Mouse (Mus musculus): Measurements from ENCODE around the gene Olfr695. TPM values are rescaled to one million over a fixed set of nuclear protein-coding genes. Genes with fewer than 3 reads are reported as not detected.
"Not testable (repeated sequence)": the region's sequence is repeated elsewhere in the genome, so short reads cannot be mapped to it uniquely, and the experiment has no call there.

Gene Olfr695
- total RNA-seq (2021) = not detected
- long read RNA-seq, experiment 1 = 0 reads
- long read RNA-seq, experiment 2 = 0 reads

GRCm38 (mm10) chr7:106716296-106716695, at the start of gene Olfr695:
TSS of gene Olfr695 (minus strand) at chr7:106716396.
- intact Hi-C loops (cut with DNase I; ENCODE audit: low total_unique reads) = no loop called here
- no peak for DNase-seq

- intact Hi-C loops (cut with DNase I; ENCODE audit: low total_unique reads); DNase-seq: not testable (repeated sequence)
Measured at GRCm38 (mm10) chr7:106761008-106761407, 44.8 kb upstream of the Olfr695 start.

GRCm38 (mm10) chr7:106758800-106759199, 42.6 kb upstream of the Olfr695 start:
- no peak for DNase-seq
- intact Hi-C loops (cut with DNase I; ENCODE audit: low total_unique reads) = no loop called here

- intact Hi-C loops (cut with DNase I; ENCODE audit: low total_unique reads) = no loop called here
- no peak for DNase-seq
Measured at GRCm38 (mm10) chr7:106755297-106755696, 39.1 kb upstream of the Olfr695 start, which contains the start of gene Olfr698. TSS of gene Olfr698 (minus strand) at chr7:106755397.

- intact Hi-C loops (cut with DNase I; ENCODE audit: low total_unique reads) = no loop called here
- no peak for DNase-seq
Measured at GRCm38 (mm10) chr7:106745811-106746210, 29.6 kb upstream of the Olfr695 start.

- DNase-seq = no peak
- intact Hi-C loops (cut with DNase I; ENCODE audit: low total_unique reads) = no loop called here
Measured at GRCm38 (mm10) chr7:106742343-106742742, 26.1 kb upstream of the Olfr695 start, which contains the start of gene Olfr697. TSS of gene Olfr697 (minus strand) at chr7:106742443.

- no peak for DNase-seq
- intact Hi-C loops (cut with DNase I; ENCODE audit: low total_unique reads) = no loop called here
Measured at GRCm38 (mm10) chr7:106737028-106737427, 20.8 kb upstream of the Olfr695 start.

GRCm38 (mm10) chr7:106733717-106734116, 17.5 kb upstream of the Olfr695 start:
- no peak for DNase-seq
- intact Hi-C loops (cut with DNase I; ENCODE audit: low total_unique reads) = no loop called here

- intact Hi-C loops (cut with DNase I; ENCODE audit: low total_unique reads); DNase-seq: not testable (repeated sequence)
Measured at GRCm38 (mm10) chr7:106725654-106726053, 9.5 kb upstream of the Olfr695 start.

- no peak for DNase-seq
- intact Hi-C loops (cut with DNase I; ENCODE audit: low total_unique reads) = no loop called here
Measured at GRCm38 (mm10) chr7:106711463-106711862, 4.7 kb downstream of the Olfr695 start.

- DNase-seq; intact Hi-C loops (cut with DNase I; ENCODE audit: low total_unique reads): not testable (repeated sequence)
Measured at GRCm38 (mm10) chr7:106707705-106708104, 8.5 kb downstream of the Olfr695 start.

- no peak for DNase-seq
- intact Hi-C loops (cut with DNase I; ENCODE audit: low total_unique reads) = no loop called here
Measured at GRCm38 (mm10) chr7:106696891-106697290, 19.3 kb downstream of the Olfr695 start.

GRCm38 (mm10) chr7:106692976-106693375, 23.2 kb downstream of the Olfr695 start:
- no peak for DNase-seq
- intact Hi-C loops (cut with DNase I; ENCODE audit: low total_unique reads) = no loop called here

GRCm38 (mm10) chr7:106691714-106692113, 24.5 kb downstream of the Olfr695 start, which contains the start of gene Olfr694:
TSS of gene Olfr694 (minus strand) at chr7:106691814.
- intact Hi-C loops (cut with DNase I; ENCODE audit: low total_unique reads) = no loop called here
- DNase-seq = no peak

- intact Hi-C loops (cut with DNase I; ENCODE audit: low total_unique reads) = no loop called here
- DNase-seq = no peak
Measured at GRCm38 (mm10) chr7:106685382-106685781, 30.8 kb downstream of the Olfr695 start.

- DNase-seq = no peak
- intact Hi-C loops (cut with DNase I; ENCODE audit: low total_unique reads) = no loop called here
Measured at GRCm38 (mm10) chr7:106680484-106680883, 35.7 kb downstream of the Olfr695 start, which contains the start of gene Olfr693. TSS of gene Olfr693 (minus strand) at chr7:106680584.

Other genes starting within 250 kb of the Olfr695 start
- not detected for gene Olfr693, start 35.8 kb downstream of the Olfr695 start, total RNA-seq (2021)
- not detected for gene Olfr694, start 24.6 kb downstream of the Olfr695 start, total RNA-seq (2021)
- gene Olfr697, start 26.0 kb upstream of the Olfr695 start, total RNA-seq (2021) = not detected
- not detected for gene Olfr698, start 39.0 kb upstream of the Olfr695 start, total RNA-seq (2021)
- gene Olfr699, start 76.8 kb upstream of the Olfr695 start, total RNA-seq (2021) = not detected
- gene Olfr700, start 92.4 kb upstream of the Olfr695 start, total RNA-seq (2021) = not detected
- gene Olfr701, start 97.7 kb upstream of the Olfr695 start, total RNA-seq (2021) = not detected
- not detected for gene Olfr702, start 117.5 kb upstream of the Olfr695 start, total RNA-seq (2021)
- not detected for gene Olfr703, start 127.0 kb upstream of the Olfr695 start, total RNA-seq (2021)
- gene Olfr704, start 146.8 kb upstream of the Olfr695 start, total RNA-seq (2021) = not detected
- gene Olfr705, start 160.5 kb upstream of the Olfr695 start, total RNA-seq (2021) = not detected
- not detected for gene Olfr706, start 171.8 kb upstream of the Olfr695 start, total RNA-seq (2021)
- gene Olfr707, start 184.8 kb upstream of the Olfr695 start, total RNA-seq (2021) = not detected
- gene Olfr1532-ps1, start 191.6 kb upstream of the Olfr695 start, total RNA-seq (2021) = not detected
- under 1 TPM in 1 of 2 experiments, not detected in 1; 0.04 TPM for gene Olfr709-ps1, start 215.8 kb upstream of the Olfr695 start, total RNA-seq (2021)
- gene Olfr710, start 231.9 kb upstream of the Olfr695 start, total RNA-seq (2021) = not detected
- gene Olfr6, start 247.5 kb upstream of the Olfr695 start, total RNA-seq (2021) = not detected

Measured in gastrocnemius, postnatal 14 days (tissue).